Mouse (Mus musculus) layer of hippocampus, postnatal 14 days (tissue): ENCODE measurements around the gene Vash1. TPM values are rescaled to one million over a fixed set of nuclear protein-coding genes. Genes with fewer than 3 reads are reported as not detected.

Source experiments
- DNase-seq, 2 experiments: peaks; one replicate each; pipeline ENCODE4 v3.0.0; 2021 to 2022; ENCODE audit warnings: low spot score in 2 of 2, mixed read lengths in 1 of 2
- total RNA-seq, 2 experiments: library from RNA; stranded (reverse); gene quantifications; 2 replicates each; pipeline ENCODE4 v1.2.3; 2021

The Vash1 gene
- total RNA-seq, 2 experiments from 2014 or later, result 65.2 to 77.4 TPM

- no peak for DNase-seq
Observed at GRCm38 (mm10) chr12:86681626-86682025, 3.1 kb downstream of the Vash1 start.

- DNase-seq, result no peak
Observed at GRCm38 (mm10) chr12:86682178-86682577, 3.7 kb downstream of the Vash1 start.

GRCm38 (mm10) chr12:86683698-86684097 lies 5.2 kb downstream of the Vash1 start:
- no peak for DNase-seq

GRCm38 (mm10) chr12:86685275-86685674 lies 6.8 kb downstream of the Vash1 start:
- DNase-seq, result no peak

GRCm38 (mm10) chr12:86686551-86687330 lies 8.2 kb downstream of the Vash1 start:
- no peak for DNase-seq

DNA sequence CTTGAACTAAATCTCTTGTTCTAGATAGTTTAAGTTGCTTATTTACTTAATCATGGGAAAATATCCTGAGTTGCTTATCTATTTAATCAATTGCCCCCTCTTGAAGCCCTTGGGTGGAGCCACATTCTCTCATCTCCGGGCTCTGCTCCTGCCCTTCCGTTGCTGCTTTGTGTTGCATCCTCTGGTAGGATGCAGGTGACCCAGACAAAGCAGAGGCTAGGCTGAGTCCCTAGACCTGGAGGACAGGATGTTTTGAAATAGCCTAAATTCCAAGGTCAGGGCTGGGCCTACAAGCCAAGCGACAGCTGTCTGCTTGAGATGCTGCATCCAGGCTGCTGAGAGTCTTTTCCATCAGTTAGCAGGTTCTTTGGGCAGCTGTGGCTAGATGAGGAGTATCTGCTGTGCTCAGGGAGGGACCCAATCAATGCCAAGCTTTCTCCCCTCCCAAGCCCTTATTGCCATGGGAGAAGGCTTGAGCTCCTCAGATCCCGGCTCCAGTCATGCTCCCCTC lies 9.0 kb downstream of the Vash1 start:
- DNase-seq, result no peak

DNA sequence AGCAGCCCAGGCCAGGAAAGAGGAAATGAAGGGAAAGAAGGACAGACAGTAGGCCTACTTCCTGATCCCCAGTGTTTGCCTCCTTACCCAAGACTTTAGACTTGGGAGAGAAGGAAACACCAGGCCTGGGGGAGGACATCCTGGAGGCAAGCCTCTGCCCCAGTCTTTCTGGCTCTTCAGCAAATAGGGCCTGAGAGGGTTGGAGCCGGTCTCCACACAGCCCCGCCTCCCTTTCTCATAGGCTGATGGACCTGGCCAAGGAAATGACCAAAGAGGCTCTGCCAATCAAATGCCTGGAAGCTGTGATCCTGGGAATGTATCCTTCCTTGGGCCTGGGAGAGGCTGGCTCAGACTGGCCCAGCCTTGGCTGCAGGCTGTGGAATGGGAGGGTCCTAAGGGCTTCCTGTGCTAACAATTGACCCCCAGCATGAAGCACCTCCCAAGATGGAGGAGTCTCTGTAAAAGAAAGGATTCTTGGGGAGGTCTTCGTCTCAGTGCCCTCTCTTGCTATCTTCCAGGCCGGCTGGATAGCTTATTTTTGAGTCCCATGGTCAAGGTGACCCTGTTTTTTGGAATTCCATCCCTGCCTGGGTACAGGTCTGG lies 9.6 kb downstream of the Vash1 start:
- no peak for DNase-seq

DNA sequence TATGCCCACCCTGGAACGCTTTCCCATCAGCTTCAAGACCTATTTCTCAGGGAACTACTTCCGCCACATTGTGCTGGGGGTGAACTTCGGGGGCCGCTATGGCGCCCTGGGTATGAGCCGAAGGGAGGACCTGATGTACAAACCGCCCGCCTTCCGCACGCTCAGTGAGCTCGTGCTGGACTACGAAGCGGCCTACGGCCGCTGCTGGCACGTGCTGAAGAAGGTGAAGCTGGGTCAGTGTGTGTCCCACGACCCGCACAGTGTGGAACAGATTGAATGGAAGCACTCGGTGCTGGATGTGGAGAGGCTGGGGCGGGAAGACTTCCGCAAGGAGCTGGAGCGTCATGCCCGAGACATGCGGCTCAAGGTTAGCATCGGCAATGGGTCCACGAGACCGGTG lies 10.4 kb downstream of the Vash1 start:
- DNase-seq, result no peak

DNA sequence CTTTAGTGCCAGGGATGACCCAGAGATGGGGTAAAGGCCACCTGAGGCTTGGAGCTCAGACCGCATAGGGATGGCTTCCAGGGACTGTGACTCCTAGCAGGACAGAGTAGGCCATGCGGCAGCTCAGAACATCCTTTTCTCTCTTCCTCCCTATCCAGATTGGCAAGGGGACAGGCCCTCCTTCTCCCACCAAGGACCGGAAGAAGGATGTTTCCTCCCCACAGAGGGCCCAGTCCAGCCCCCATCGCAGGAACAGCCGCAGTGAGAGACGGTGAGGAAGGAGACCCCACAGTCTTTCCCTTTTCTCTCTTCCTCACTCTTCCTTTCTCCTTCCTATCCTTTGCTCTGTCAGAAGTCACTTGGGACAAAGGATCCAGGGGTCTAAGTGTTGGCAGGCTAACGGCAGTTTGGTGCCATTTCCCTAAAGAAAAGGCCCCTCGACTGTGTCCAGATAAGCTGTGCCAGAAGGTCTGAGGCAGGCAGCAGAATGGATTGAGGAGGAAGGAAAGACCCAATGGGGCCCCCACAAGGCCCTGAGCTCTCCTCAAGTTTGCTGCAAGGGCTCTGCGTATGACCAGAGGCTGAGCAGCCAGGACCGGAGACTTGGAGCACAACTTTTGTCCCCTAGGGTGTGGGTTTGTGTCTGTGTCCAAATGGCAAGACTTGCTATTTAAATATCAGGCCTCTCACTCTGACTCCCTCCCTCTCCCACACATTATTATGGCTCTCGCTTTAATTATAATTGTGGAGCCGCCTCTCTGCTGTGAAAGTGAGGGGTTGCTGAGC lies 12.4 kb downstream of the Vash1 start:
- DNase-seq, result no peak

GRCm38 (mm10) chr12:86692471-86693356 lies 14.2 kb downstream of the Vash1 start:
- DNase-seq, result no peak

DNA sequence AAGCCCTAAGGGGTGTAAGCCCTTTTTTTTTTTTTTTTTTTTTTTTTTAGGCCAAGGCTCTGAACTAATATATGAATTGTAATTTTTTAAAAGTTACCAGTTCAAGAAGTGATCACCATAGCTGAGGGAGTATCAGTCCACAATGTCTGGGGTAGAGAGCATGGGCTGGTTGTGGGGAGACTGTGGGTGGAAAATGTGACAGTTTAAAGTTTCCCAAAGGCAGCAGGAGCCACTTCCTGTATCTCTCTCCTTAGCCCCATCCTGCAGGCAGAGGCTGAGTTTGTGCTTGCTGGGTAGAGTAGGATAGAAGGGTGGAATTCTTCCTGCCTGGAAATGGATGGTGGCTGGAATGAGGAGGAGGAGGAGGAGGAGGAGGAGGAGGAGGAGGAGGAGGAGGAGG lies 14.9 kb downstream of the Vash1 start:
- no peak for DNase-seq

DNA sequence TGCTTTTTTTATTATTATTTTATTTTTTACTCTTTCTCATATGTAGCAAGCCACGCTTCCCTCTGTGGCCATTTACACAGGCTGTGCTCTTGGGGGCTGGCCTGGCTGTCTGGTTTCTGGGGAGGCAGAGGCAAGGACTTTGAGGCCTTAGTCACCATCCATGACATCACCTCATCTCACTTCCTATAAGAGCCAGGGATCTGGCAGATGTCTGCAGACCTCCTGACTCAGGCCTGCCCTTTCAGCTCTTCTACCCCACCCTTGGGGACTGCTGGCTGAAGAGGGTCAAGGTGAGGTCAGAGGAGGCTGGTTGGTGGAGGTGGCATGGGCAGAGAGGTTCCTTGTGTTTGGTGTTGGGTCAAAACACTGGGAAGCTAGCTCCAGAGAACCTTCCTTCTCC lies 15.9 kb downstream of the Vash1 start:
- no peak for DNase-seq

GRCm38 (mm10) chr12:86697996-86698395 lies 19.5 kb downstream of the Vash1 start:
- DNase-seq, result no peak

DNA sequence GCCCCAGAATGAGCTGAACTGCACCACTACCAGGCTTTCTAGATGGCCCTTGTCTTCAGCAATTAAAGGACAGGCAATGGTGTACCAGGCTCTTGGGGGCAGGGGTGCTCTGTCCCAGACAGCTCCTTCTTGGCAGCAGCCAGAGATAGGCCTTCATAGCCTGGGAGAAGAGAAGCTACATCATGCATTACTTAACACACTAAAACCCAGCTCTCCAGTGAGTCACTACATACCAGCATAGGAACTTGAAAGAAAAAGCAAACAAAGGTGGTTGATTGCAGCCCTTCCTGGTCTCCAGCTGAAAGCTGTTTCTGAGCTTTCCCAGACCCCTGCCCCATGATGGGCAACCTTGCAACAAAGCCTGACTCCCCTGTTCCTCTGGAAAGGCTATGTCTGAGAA lies 20.0 kb downstream of the Vash1 start:
- no peak for DNase-seq

GRCm38 (mm10) chr12:86699965-86700926 lies 21.7 kb downstream of the Vash1 start:
- peak in 1 of 2 experiments; percentile 91 for DNase-seq

- no peak for DNase-seq
Observed at GRCm38 (mm10) chr12:86700927-86701310, 22.4 kb downstream of the Vash1 start.

DNA sequence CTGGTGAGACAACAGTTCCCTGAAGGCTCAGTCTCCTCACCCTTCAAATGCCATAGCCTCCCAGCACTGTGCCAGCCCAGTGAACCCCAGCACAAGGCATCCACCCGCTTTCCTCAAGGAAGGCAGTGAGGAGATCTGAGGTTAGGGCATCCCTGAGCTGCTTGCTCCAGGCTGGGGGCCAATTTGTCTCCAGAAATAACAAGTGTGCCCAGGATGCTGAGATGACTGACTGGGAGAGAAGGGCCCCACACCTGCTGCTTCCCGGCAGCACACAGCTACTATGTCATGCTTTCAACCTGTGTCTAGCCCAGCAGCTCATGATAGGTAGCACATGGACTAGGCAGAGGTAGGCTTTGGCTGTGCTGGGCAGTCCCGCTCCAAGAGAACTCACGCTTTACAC lies 23.0 kb downstream of the Vash1 start:
- DNase-seq, result no peak

DNA sequence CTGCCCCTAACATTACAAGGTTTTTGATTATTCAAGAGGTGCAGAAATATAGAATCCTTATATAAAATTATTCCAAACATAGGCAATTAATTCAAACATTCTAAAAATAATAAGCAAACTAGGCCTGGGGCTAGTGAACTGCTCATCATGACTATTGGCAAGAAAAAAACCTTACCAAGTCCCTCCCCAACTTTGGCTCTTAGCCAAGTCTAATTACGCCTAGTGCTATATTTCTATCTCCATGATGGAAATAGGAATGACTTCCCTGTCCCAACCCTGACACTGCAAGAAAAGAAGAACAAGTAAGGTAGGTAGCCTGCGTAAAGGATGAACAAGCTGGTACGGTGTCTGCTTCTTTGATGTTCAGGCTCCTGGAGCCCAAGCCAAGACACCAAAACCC lies 24.2 kb downstream of the Vash1 start:
- DNase-seq, result no peak

- no peak for DNase-seq
Observed at GRCm38 (mm10) chr12:86705843-86706242, 27.3 kb downstream of the Vash1 start.

DNA sequence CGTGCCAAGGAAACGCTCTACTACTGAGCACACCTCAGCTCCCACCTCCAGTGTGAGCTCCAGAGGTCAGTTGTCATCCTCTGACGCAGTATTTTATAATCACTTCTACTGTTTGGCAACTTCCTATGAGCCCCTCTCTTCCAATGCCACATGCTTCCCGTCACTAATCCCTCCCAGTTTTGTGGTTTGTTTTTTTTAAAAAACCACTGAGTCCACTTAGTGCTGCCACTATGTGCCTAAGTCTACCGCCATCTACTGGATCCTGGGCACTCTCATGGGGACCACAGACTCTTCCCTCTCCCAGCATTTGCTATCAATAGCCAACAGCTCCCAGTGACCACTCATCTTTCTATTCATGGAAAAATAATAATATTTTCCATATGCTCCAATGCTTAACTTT lies 35.5 kb downstream of the Vash1 start:
- no peak for DNase-seq
